Mouse (Mus musculus) C2C12 (cell line): ENCODE data around the gene Card11.

Source experiments
- CEBPB ChIP-seq: IDR thresholded peaks from one replicate; pipeline ENCODE4 v1.6.1; 2011; ENCODE audit warnings: low read depth, mild to moderate bottlenecking, control low read depth, moderate library complexity
- CTCF ChIP-seq: IDR thresholded peaks from one replicate; pipeline ENCODE4 v1.5.1; 2011; ENCODE audit not compliant: control insufficient read depth, insufficient read depth, insufficient read length
- MAX ChIP-seq: IDR thresholded peaks from one replicate; pipeline ENCODE4 v1.6.1; 2011; ENCODE audit warnings: mild to moderate bottlenecking, control low read depth
- MYOD1 ChIP-seq: IDR thresholded peaks from one replicate; pipeline ENCODE4 v1.6.1; 2011; ENCODE audit warnings: low read depth; ENCODE audit not compliant: control insufficient read depth, insufficient read length
- MYOG ChIP-seq: IDR thresholded peaks from one replicate; pipeline ENCODE4 v1.6.1; 2011; ENCODE audit not compliant: control insufficient read depth, insufficient read length; ENCODE audit errors: extremely low read depth
- USF1 ChIP-seq: IDR thresholded peaks from one replicate; pipeline ENCODE4 v1.6.1; 2011; ENCODE audit warnings: low read depth, mild to moderate bottlenecking, control low read depth, moderate library complexity

GRCm38 (mm10) chr5:140940257-140940922 lies 60.0 kb downstream of the Card11 start:
- TF ChIP-seq CTCF: no peak
- no peak for TF ChIP-seq MAX
- TF ChIP-seq MYOG: no peak
- TF ChIP-seq CEBPB: no peak
- TF ChIP-seq USF1: no peak
- TF ChIP-seq MYOD1: no peak
